Mouse (Mus musculus) adrenal gland, postnatal 25 days (tissue): ENCODE measurements around the gene Zdhhc25. TPM values are rescaled to one million over a fixed set of nuclear protein-coding genes. Genes with fewer than 3 reads are reported as not detected.

Experiments
- DNase-seq: peaks from one replicate; pipeline ENCODE4 v3.0.0; 2021; ENCODE audit warnings: mixed read lengths
- total RNA-seq: library from RNA; stranded (reverse); gene quantifications from 2 replicates; pipeline ENCODE4 v1.2.3, GENCODE M21; 2021

Zdhhc25 gene
- total RNA-seq, 1 experiment from 2014 or later, result not detected

- DNase-seq, result no peak
Observed at GRCm38 (mm10) chr15:88628801-88629356, 28.8 kb downstream of the Zdhhc25 start.

GRCm38 (mm10) chr15:88635205-88635604, 35.1 kb downstream of the Zdhhc25 start:
- DNase-seq, result no peak

GRCm38 (mm10) chr15:88651019-88651418, 50.9 kb downstream of the Zdhhc25 start:
- peak; percentile 65 for DNase-seq

Other genes starting within 250 kb of the Zdhhc25 start
- gene Brd1, start 133.9 kb downstream of the Zdhhc25 start, total RNA-seq, result 51.6 and 68.7 TPM in 2 replicates
- gene Zbed4, start 151.4 kb downstream of the Zdhhc25 start, total RNA-seq, result 11.6 and 14.5 TPM in 2 replicates
- gene Alg12, start 219.0 kb downstream of the Zdhhc25 start, total RNA-seq, result 13.7 and 16.3 TPM in 2 replicates
- gene Creld2, start 219.3 kb downstream of the Zdhhc25 start, total RNA-seq, result 35.1 and 37.8 TPM in 2 replicates